Mouse (Mus musculus) lung, adult 2 months (tissue): ENCODE data around the gene Gbp5.

Experiments
- CTCF ChIP-seq: fragments of 200-500 bp; IDR thresholded peaks from 2 replicates; pipeline ENCODE4 v1.5.1; 2011; ENCODE audit warnings: mild to moderate bottlenecking, low read length, control low read depth; ENCODE audit not compliant: insufficient read depth
- POLR2A ChIP-seq: fragments of 200-500 bp; IDR thresholded peaks from 2 replicates; pipeline ENCODE4 v1.6.1; 2011; ENCODE audit warnings: low read depth, mild to moderate bottlenecking, control low read depth, low read length, borderline replicate concordance; ENCODE audit errors: extremely low read depth

DNA sequence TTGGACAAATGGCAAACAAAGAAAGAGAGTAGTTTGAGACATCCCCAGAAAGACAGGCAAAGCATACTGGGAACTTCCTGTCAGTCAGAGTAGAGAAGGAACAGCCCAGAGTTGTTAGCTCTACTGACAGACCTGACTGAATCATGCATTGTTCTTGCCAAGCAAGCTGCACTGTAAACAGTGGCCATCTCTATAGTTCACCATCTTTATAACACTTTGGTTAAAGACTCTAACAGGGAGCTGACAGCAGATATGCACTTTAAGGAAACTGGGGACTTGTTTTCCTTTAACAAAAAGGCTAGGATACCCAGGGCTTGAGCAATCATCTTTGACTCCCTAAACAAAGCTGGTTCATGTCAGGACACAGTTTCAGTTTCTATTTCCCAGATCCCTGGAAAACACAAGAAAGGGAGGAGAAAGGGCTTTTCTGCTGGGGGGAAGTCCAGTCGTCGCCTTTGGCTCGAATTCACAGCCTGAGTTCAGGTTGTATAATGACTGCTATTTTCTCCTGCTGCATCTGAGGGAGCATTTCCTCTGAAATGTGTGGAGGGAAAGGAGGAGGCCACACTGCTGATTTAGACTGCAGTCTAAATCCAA, 66.0 kb downstream of the Gbp5 start, which contains the start of gene Gbp3:
- no peak for TF ChIP-seq POLR2A
- TF ChIP-seq CTCF = no peak
